Mouse (Mus musculus): ENCODE measurements around the gene Camk1d.

- TF ChIP-seq CTCF (IDR thresholded peaks at IDR 0.05; ENCODE audit: insufficient read depth, low read depth, low read length), result no peak
- no peak for TF ChIP-seq POLR2A (IDR thresholded peaks at IDR 0.05; ENCODE audit: insufficient read depth, low read depth, low read length)
Measured at GRCm38 (mm10) chr2:5370591-5370990, 343.7 kb downstream of the Camk1d start.
